Mouse (Mus musculus): ENCODE results near the gene Jag1.

GRCm38 (mm10) chr2:137087705-137088104 lies 28.7 kb downstream of the Jag1 start:
- TF ChIP-seq CTCF (IDR thresholded peaks at IDR 0.05; ENCODE audit: control insufficient read depth, insufficient read depth, insufficient read length) = no peak
- no peak for TF ChIP-seq USF1 (IDR thresholded peaks at IDR 0.05; ENCODE audit: low read depth)
- no peak for TF ChIP-seq CEBPB (IDR thresholded peaks at IDR 0.05; ENCODE audit: low read depth)

Data from C2C12 (cell line).